Mouse (Mus musculus): Measurements from ENCODE around the gene Stard5. TPM values are rescaled to one million over a fixed set of nuclear protein-coding genes. Genes with fewer than 3 reads are reported as not detected.

The Stard5 gene
- polyA plus RNA-seq, 1 experiment from 2014 or later = 17.2 TPM

DNA sequence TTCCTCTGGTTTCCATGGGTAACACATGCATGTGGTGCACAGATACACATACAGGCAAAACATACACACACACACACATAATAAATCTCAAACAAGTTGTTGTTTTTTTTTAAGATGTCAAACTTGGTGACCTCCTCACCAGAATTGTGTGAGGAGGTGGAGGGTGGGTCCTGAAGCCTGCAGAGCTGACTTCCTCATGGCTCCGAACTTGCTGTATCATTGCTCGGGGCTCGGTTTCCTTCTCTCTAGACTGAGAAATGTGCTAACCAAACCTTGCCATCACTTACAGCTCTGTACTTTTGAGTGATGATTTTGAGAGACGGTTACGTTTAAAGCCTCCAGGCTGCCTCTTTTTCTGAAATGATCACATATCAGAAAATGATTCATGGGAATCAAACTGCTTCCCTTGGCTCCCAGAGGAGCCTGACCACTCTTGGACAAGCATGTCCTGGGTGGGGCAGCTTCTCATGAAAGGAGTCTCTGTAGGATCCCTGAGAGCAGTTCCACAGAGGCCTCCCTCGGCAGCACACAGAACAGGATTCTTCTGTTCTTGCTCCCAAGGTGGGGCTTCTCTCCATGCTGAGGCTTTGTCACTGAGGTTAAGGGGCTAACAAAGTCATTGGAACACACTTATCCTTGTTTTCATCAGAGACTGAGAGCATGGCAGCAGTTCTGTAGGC lies 67.4 kb downstream of the Stard5 start:
- H3K9ac ChIP-seq (ENCODE audit: low read length) = no peak overlapping the region
- no peak overlapping the region for H3K4me3 ChIP-seq (ENCODE audit: low read length)
- H3K4me2 ChIP-seq (ENCODE audit: low read depth, low read length) = no peak overlapping the region
- H3K27ac ChIP-seq (ENCODE audit: low read length) = no peak overlapping the region
- no peaks in the 10 kb centered on the region for H3K9me3 ChIP-seq (ENCODE audit: control insufficient read depth, low read length)
- no peak for ATAC-seq (ENCODE audit: low read depth)
- no peaks in the 10 kb centered on the region for H3K4me1 ChIP-seq (replicated peaks; ENCODE audit: control insufficient read depth, insufficient read depth, low read length)
- H3K36me3 ChIP-seq (ENCODE audit: control insufficient read depth, insufficient read depth, low read length) = no peaks in the 10 kb centered on the region
- 44% methylated on average over 6 of the region's 6 CpGs for WGBS
- no peaks in the 10 kb centered on the region for H3K27me3 ChIP-seq (ENCODE audit: control insufficient read depth, insufficient read depth, low read depth, low read length)

Other genes starting within 250 kb of the Stard5 start
- gene Tmc3, start 47.0 kb upstream of the Stard5 start, polyA plus RNA-seq (2015; fragmentation: Nextera tagmentation; extraction: Ambion mirVana) = 0.31 TPM in 1 of 2 replicates, not detected in the other
- gene Il16, start 113.8 kb downstream of the Stard5 start, polyA plus RNA-seq (2015; fragmentation: Nextera tagmentation; extraction: Ambion mirVana) = 4.5 and 7.3 TPM in 2 replicates
- gene Cfap161, start 162.9 kb downstream of the Stard5 start, polyA plus RNA-seq (2015; fragmentation: Nextera tagmentation; extraction: Ambion mirVana) = 7.4 and 8.4 TPM in 2 replicates